Mouse (Mus musculus): ENCODE measurements around the gene Phldb2. TPM values are rescaled to one million over a fixed set of nuclear protein-coding genes. Genes with fewer than 3 reads are reported as not detected.
A peak's percentile ranks its signal among the peaks of the same experiment; 100 is the strongest.

The Phldb2 gene
- polyA plus RNA-seq, 1 experiment from 2014 or later = 31.8 TPM

DNA sequence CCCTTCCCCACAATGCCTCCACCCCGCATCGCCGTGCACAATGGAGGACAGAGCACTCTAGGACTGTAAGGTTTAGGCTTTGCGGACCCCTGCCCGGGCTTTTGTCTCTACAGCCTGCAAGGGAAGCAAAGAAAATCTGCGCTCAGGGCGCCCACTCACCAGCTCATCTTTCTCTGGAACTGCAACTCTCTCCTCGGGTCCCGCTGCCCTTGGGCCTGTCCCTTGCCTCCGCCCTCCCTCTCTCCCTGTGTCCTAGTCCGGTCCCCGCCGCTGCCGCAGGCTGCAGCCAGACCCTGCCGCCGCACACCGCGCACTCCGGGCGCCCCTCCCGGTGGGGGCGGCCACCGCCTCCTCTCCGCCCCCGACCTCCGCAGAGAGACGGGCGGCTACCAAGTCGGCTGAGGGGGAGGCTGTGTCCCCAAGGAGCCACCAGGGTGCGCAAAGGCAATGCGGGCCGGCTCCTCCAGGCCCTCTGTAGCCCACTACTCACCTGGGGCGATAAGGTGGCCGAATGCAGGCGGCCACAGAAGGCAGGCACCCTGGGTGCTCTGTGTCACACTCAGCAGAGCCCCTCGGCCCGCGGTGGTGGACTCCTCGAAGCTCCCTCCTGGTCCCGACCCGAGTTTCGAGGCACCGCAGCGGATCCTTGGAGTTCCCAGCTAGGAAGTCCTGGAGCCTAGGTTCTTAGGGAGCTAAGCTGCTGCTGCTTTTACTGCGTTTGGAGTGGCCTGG, 109.2 kb downstream of the Phldb2 start:
- no peaks in the 10 kb centered on the region for H3K27me3 ChIP-seq (replicated peaks)
- H3K4me3 ChIP-seq (replicated peaks) = peak overlapping the region; percentile 73
- H3K4me2 ChIP-seq (replicated peaks) = peak overlapping the region; percentile 91
- WGBS = under 1% methylated on average over 45 of the region's 45 CpGs
- peak; percentile 97 for ATAC-seq
- peak overlapping the region; percentile 68 for H3K9ac ChIP-seq
- H3K4me1 ChIP-seq (replicated peaks) = peaks cover 10% of the 10 kb centered on the region; the same call in 1 of the 2 replicates
- H3K36me3 ChIP-seq = no peaks in the 10 kb centered on the region
- no peaks in the 10 kb centered on the region for H3K9me3 ChIP-seq
- peak overlapping the region; percentile 88 for H3K27ac ChIP-seq

DNA sequence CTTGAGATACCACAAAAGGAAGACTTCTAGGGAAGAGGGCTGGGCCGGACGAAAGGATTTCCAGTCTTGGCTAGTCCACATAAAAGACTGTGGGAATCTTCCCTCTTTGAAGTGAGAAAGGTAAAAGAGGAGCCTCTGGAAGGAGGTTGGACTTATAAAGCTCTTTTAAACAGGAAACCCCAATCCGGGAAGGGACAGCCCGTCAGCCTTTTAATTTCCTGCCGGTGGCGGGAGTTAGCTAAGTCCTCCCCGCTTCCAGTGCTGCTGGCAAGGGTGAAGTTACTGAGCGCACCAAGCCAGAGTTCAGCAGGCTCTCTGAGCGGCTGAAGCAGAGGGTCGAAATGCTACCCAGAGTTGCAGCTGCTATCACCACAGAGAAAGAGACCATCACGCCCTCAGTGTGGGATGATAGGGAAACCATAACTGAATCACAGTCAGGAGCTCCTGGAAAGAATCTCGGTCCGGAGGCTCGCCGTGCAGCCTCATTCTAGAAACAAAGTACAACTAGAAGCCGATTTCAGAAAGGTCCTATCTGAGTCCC, 110.0 kb downstream of the Phldb2 start:
- Histone ChIP-seq H3K36me3 (no peaks in the 10 kb centered on the region), H3K9me3 (no peaks in the 10 kb centered on the region), H3K4me3 (replicated peaks) (peak overlapping the region; percentile 73), H3K9ac (peak overlapping the region; percentile 68), H3K27ac (peak overlapping the region; percentile 88), H3K27me3 (replicated peaks) (no peaks in the 10 kb centered on the region), H3K4me2 (replicated peaks) (peak overlapping the region; percentile 91), H3K4me1 (replicated peaks) (peaks cover 12% of the 10 kb centered on the region; the same call in 1 of the 2 replicates)
- WGBS = under 1% methylated on average over 16 of the region's 16 CpGs
- peak; percentile 39 for ATAC-seq

DNA sequence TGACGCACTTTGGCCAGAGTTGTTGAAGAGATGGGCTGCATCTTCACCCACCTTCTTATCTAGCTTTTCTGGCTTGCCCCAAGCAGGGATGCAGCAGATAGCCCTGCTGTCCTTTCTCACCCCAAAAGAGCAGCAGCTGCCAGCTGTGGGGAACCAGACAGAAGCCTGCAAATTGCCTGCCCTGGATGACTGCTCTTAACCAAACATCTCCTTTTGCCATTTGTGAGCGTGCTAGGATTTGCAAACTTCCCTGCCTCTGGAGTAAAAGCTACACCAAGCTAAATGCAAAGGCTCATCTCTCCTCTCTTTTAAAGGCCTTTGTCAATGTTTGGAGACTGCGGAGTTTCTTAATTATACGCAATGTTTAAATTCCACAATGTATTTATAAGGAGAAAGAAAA, 111.0 kb downstream of the Phldb2 start:
- Histone ChIP-seq H3K4me3 (replicated peaks) (peak overlapping the region; percentile 73), H3K36me3 (no peaks in the 10 kb centered on the region), H3K4me1 (replicated peaks) (peaks cover 16% of the 10 kb centered on the region; the same call in 1 of the 2 replicates), H3K9ac (peak overlapping the region; percentile 34), H3K27me3 (replicated peaks) (no peaks in the 10 kb centered on the region), H3K27ac (peak overlapping the region; percentile 58; the same call in 1 of the 2 replicates), H3K9me3 (no peaks in the 10 kb centered on the region), H3K4me2 (replicated peaks) (peak overlapping the region; percentile 91)
- WGBS = 34% methylated on average over 4 of the region's 4 CpGs
- ATAC-seq = no peak

DNA sequence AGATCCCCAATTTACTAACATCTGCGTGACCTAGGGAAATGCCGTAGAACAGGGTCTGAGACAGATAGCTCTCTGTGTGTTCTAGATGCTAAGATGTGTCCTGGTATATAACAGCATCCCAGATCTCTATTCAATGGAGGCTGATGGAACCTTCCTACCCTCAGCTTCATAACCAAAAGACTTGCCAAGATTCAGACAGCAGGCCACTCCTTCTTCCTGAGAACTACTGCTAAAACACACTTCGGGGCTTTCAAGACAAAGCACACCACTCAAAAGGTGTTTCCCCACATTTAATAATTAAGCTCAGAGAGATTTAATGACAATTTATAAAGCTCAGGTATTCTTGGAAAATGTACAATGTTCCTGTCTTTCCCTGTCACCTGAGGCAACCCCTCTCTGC, 111.6 kb downstream of the Phldb2 start:
- H3K9ac ChIP-seq = no peak overlapping the region
- H3K27me3 ChIP-seq (replicated peaks) = no peaks in the 10 kb centered on the region
- H3K4me3 ChIP-seq (replicated peaks) = no peak overlapping the region
- H3K27ac ChIP-seq = no peak overlapping the region
- peak overlapping the region; percentile 91 for H3K4me2 ChIP-seq (replicated peaks)
- no peak for ATAC-seq
- no peaks in the 10 kb centered on the region for H3K36me3 ChIP-seq
- no peaks in the 10 kb centered on the region for H3K9me3 ChIP-seq
- peaks cover 16% of the 10 kb centered on the region; the same call in 1 of the 2 replicates for H3K4me1 ChIP-seq (replicated peaks)
- 60% methylated on average over 3 of the region's 3 CpGs for WGBS

DNA sequence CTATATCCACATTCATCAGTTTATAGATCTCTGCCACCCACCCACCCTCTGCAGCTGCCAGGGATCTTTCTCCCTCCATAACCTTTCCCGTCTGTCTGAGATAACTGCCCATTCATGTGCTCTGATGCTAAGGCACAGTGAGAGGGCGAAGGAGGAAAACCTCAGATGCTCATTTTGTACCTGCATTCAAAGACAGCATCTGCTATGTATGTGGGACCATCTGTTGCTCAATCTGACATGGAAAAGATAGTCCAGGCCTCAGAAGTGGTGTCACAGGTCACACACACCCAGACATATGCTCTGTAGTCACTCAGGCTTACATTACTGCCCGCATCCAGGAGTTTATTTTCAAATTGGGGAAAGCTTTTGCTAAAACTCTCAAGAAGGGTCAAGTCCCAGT, 112.4 kb downstream of the Phldb2 start:
- Histone ChIP-seq H3K4me2 (replicated peaks) (no peak overlapping the region), H3K9ac (no peak overlapping the region), H3K36me3 (no peaks in the 10 kb centered on the region), H3K27me3 (replicated peaks) (no peaks in the 10 kb centered on the region), H3K9me3 (no peaks in the 10 kb centered on the region), H3K27ac (no peak overlapping the region), H3K4me3 (replicated peaks) (no peak overlapping the region), H3K4me1 (replicated peaks) (peaks cover 16% of the 10 kb centered on the region; the same call in 1 of the 2 replicates)
- WGBS = 83% methylated on average over 3 of the region's 3 CpGs
- ATAC-seq = no peak

DNA sequence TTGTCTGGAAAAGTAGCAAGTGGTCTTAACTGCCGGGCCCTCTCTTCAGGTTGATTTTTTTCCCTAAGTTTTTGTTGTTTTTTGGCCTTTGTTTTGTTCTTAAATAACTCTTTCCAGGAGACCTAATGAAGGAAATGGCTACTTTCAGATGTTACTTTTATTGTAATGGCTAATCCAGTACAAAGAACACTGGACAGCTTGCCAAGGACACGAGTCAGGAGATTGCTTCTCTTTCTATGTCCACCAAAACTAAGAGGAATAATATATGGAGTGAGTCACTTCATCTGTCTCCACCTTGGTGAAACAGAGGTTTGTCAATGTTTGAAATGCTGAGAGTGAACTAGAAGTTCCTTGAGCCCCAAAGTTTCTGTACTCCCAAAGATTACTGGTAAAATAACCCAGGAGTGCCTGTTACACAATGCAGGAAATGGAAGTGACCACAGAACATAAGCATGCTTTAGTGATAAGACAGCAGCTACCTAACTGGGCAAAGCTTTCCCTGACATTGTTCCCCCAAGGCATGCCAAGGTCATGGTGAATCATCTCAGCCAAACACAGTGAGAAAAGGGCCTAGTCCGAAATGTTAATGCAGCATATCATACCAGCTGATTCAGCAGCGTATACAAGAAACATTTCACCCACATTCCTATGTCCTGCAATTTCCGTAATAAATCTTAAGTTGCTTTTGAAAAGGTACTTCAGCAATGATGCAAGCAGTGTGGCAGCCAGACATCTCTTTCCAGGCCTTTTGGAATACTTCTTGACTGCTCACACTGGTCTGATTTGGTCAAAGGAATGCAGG, 115.7 kb downstream of the Phldb2 start:
- WGBS = 29% methylated on average over 5 of the region's 5 CpGs
- peak; percentile 84 for ATAC-seq
- H3K4me2 ChIP-seq (replicated peaks) = no peak overlapping the region

DNA sequence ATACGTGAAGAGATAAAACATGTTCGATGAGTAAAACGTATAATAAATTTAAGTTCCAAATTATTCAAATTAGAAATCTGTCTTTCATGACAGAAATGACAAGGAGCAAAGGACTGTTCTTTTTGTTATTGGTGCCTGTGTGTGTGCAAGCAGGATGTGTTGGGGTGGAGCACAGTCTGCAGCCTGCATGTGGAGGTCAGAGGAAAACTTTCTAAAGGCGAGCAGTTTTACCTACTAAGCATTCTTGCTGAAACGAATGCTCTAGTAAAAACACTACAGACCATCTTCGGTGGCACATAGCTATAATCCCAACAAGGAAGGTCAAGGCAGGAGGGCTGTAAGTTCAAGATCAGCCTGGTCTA, 120.7 kb downstream of the Phldb2 start:
- 0 out of 2 replicates have a peak overlapping the region, but pooled peaks have one; percentile 7 for H3K4me2 ChIP-seq (replicated peaks)
- peaks cover 23% of the 10 kb centered on the region for H3K4me1 ChIP-seq (replicated peaks)
- no peaks in the 10 kb centered on the region for H3K9me3 ChIP-seq
- H3K36me3 ChIP-seq = no peaks in the 10 kb centered on the region
- H3K27ac ChIP-seq = no peak overlapping the region
- H3K4me3 ChIP-seq (replicated peaks) = no peak overlapping the region
- WGBS = 11% methylated on average over 6 of the region's 6 CpGs
- H3K9ac ChIP-seq = no peak overlapping the region
- no peaks in the 10 kb centered on the region for H3K27me3 ChIP-seq (replicated peaks)
- ATAC-seq = no peak

More for the DNA sequence above, 115.7 kb downstream of the Phldb2 start:
- H3K36me3 ChIP-seq = no peaks in the 10 kb centered on the region
- H3K9ac ChIP-seq = no peak overlapping the region
- no peak overlapping the region for H3K4me3 ChIP-seq (replicated peaks)
- peaks cover 19% of the 10 kb centered on the region; the same call in 1 of the 2 replicates for H3K4me1 ChIP-seq (replicated peaks)
- no peaks in the 10 kb centered on the region for H3K9me3 ChIP-seq
- H3K27ac ChIP-seq = peak overlapping the region; percentile 55
- no peaks in the 10 kb centered on the region for H3K27me3 ChIP-seq (replicated peaks)

DNA sequence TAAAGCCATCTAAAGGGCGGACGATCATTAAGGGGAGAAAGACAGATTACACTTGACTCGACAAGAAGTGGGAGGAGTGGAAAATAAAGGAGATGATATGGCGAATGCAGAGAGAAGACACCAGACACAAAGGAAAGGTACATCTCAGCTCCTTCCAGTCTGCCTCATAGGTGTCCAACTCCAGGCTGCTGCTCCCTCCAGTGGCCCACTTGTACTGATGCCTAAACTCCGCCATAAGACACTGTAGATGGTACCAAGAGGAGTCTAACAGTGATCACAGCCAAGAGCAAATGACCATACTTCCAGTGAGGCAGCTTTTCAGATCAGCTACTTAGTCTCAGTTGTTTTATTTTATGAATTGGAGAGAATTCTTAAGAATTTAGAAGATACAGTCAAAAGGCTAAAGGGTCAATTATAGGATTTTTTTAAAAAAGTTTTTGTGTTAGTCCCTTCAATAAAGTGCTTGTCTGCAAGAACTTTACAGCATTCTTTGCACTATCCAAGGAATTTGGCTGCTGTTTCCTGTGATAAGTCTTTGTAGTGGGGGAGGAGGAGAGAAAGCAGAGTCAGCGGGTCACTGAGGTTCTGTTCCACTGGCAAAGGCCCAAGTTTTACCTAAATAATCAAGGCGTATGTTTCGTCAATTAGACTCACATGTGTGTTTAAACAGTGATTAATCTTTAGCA, 121.2 kb downstream of the Phldb2 start:
- H3K4me3 ChIP-seq (replicated peaks) = no peak overlapping the region
- no peaks in the 10 kb centered on the region for H3K27me3 ChIP-seq (replicated peaks)
- no peak overlapping the region; the same call in 1 of the 2 replicates for H3K4me2 ChIP-seq (replicated peaks)
- peaks cover 22% of the 10 kb centered on the region for H3K4me1 ChIP-seq (replicated peaks)
- H3K9ac ChIP-seq = no peak overlapping the region
- no peaks in the 10 kb centered on the region for H3K9me3 ChIP-seq
- no peaks in the 10 kb centered on the region for H3K36me3 ChIP-seq
- peak; percentile 67; the same call in 1 of the 2 replicates for ATAC-seq
- H3K27ac ChIP-seq = peak overlapping the region; percentile 38
- WGBS = 32% methylated on average over 8 of the region's 8 CpGs

DNA sequence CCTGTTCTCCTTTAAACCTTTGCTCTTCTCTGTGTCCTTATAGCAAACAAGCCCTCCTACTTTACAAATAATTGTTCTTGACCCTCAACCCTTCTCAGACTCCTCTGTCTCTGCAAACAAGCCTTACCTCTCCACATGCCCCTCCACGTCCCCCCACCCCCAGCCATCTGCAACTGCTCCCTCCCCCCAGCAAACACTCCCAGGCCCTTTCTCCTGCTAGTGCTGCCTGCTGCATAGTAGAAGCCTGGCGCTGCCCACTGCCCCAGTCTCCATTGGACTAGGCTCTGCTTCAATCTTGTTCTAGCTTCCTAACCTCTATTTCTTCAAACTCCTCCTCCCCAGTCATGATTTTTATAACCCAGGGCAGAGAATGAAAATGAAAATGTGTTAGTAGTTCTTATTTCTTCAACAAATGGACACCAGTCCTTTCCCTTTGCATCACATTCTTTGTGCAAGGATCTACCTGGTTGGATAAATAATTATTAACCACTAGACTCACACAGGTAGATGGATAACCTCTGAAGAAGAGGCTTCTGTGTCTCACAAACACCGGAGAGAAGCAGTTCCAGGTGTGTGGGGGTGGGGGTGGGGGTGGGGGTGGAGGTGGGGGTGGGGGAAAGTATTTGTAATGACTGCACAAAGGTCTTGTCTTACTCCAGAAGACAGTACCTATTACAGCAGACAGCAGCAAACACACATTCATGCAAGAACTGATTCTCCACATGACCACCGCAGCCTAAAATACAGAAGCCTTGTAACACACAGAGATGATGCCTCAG, 122.1 kb downstream of the Phldb2 start:
- Histone ChIP-seq H3K4me1 (replicated peaks) (peaks cover 22% of the 10 kb centered on the region), H3K27ac (peak overlapping the region; percentile 42), H3K9ac (no peak overlapping the region), H3K4me2 (replicated peaks) (peak overlapping the region; percentile 36), H3K27me3 (replicated peaks) (no peaks in the 10 kb centered on the region), H3K36me3 (no peaks in the 10 kb centered on the region), H3K9me3 (no peaks in the 10 kb centered on the region), H3K4me3 (replicated peaks) (no peak overlapping the region)
- peak; percentile 71 for ATAC-seq
- WGBS = 25% methylated on average over 4 of the region's 4 CpGs

DNA sequence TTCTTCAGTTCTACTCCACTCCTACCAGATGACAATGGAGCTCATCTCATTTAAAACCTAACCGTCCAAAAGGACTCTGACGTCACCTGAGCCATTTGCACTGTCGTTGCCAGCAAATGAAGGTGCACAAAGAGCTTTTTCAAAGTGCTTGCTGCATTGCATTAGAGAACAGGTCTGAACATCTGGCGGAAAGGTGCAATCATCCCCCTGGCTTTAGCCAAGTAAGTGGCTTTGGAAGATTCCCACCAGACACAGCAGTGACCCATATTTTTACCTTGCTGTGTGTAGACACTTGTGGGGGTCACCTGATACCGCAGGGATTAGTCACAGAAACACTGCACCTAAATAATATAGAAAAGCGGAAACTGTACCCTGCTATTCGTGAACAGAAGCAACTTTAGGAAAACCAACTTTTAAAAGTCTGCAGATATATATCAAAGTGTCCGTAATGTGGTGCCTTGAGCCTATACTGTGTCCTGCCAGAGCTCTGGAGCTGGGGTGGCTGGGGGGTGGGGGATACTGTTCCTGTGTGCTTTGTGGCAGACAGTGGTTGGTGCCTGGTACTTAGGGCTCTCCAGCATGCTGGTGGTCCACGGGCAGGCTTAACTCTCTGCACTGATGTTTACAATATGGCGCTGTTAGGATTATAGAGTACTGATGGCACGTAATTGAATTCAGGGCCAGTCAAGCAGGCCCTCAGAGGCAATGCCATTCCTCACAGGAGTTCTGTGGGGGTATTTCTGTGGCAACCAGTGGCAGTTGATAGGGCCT, 123.1 kb downstream of the Phldb2 start:
- 43% methylated on average over 11 of the region's 11 CpGs for WGBS

DNA sequence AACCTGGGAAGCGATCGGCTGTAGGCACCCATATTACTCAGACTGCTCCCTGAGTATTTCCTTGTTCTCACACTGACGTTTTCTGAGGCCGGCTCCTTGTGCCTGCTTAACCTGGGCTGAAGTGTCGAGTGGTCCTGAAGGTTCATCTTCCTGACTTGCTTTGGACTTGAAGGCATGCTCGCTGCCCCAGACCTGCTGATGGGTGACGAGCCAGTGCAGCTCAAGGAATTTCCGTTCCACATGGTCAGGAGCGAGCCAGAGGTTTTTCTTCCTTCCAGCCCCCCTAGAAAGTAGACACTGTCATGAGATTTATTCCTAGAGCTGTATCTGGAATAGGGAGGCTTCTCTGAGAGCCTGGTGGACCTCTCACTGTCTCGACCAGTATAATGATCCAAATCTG, 128.1 kb downstream of the Phldb2 start:
- no peak overlapping the region for H3K9ac ChIP-seq
- H3K4me1 ChIP-seq (replicated peaks) = peaks cover 3% of the 10 kb centered on the region
- H3K9me3 ChIP-seq = no peaks in the 10 kb centered on the region
- H3K36me3 ChIP-seq = peaks cover 12% of the 10 kb centered on the region; the same call in 1 of the 2 replicates
- no peaks in the 10 kb centered on the region for H3K27me3 ChIP-seq (replicated peaks)
- ATAC-seq = no peak
- 84% methylated on average over 10 of the region's 10 CpGs for WGBS
- no peak overlapping the region for H3K4me3 ChIP-seq (replicated peaks)
- H3K4me2 ChIP-seq (replicated peaks) = no peak overlapping the region
- no peak overlapping the region for H3K27ac ChIP-seq

More for the DNA sequence above, 123.1 kb downstream of the Phldb2 start:
- peak; percentile 39 for ATAC-seq
- Histone ChIP-seq H3K4me1 (replicated peaks) (peaks cover 22% of the 10 kb centered on the region), H3K9ac (no peak overlapping the region), H3K4me3 (replicated peaks) (no peak overlapping the region), H3K9me3 (no peaks in the 10 kb centered on the region), H3K27me3 (replicated peaks) (no peaks in the 10 kb centered on the region), H3K4me2 (replicated peaks) (peak overlapping the region; percentile 36), H3K36me3 (0 out of 2 replicates have a peak, but pooled peaks cover 5% of the 10 kb centered on the region), H3K27ac (peak overlapping the region; percentile 42)
